Mouse (Mus musculus) hindbrain, postnatal 0 days (tissue): ENCODE results near the gene Trabd2b. TPM values are rescaled to one million over a fixed set of nuclear protein-coding genes. Genes with fewer than 3 reads are reported as not detected.

Source experiments
- ATAC-seq: fragments of 200-750 bp; cut with Nextera tagmentation; 2 replicates; pipeline ENCODE4 v1.8.0; 2017; ENCODE audit warnings: mild to moderate bottlenecking, moderate TSS enrichment, moderate library complexity
- DNase-seq: peaks from one replicate; pipeline ENCODE4 v3.0.0-alpha.2; 2015; ENCODE audit warnings: low spot score
- H3K27ac ChIP-seq: fragments of 300-500 bp; sonication (generic); 2 replicates; pipeline ENCODE4 v1.5.1; 2014; ENCODE audit warnings: mild to moderate bottlenecking
- H3K27me3 ChIP-seq: fragments of 300-500 bp; sonication (generic); 2 replicates; pipeline ENCODE4 v1.6.1; 2014; ENCODE audit warnings: low read length, mixed read lengths; ENCODE audit not compliant: insufficient read depth
- H3K36me3 ChIP-seq: fragments of 300-500 bp; sonication (generic); 2 replicates; pipeline ENCODE4 v1.6.1; 2014; ENCODE audit warnings: low read length, mixed read lengths; ENCODE audit not compliant: insufficient read depth
- H3K4me1 ChIP-seq: fragments of 300-500 bp; sonication (generic); 2 replicates; pipeline ENCODE4 v1.6.1; 2014; ENCODE audit warnings: antibody characterized with exemption, low read length, mixed read lengths; ENCODE audit not compliant: insufficient read depth
- H3K4me2 ChIP-seq: fragments of 300-500 bp; sonication (generic); 2 replicates; pipeline ENCODE4 v1.6.1; 2014; ENCODE audit warnings: low read depth, mild to moderate bottlenecking, low read length, moderate library complexity, mixed read lengths
- H3K4me3 ChIP-seq: fragments of 300-500 bp; sonication (generic); 2 replicates; pipeline ENCODE4 v1.5.1; 2014; ENCODE audit warnings: low read length
- H3K9ac ChIP-seq: fragments of 300-500 bp; sonication (generic); replicated peaks from 2 replicates; pipeline ENCODE4 v1.6.1; 2014; ENCODE audit warnings: mild to moderate bottlenecking, low read length, moderate library complexity, mixed read lengths
- H3K9me3 ChIP-seq: fragments of 300-500 bp; sonication (generic); 2 replicates; pipeline ENCODE4 v1.6.1; 2016; ENCODE audit warnings: low read length, mixed read lengths
- CTCF ChIP-seq: IDR thresholded peaks from 2 replicates; pipeline ENCODE4 v1.5.1; 2016; ENCODE audit warnings: antibody characterized with exemption, control low read depth, low read depth
- WGBS: fragments of 180-500 bp; shearing (Covaris S2); extraction: QIAGEN DNeasy Blood & Tissue Kit; methylation state at CpG from one replicate; pipeline ENCODE4 v1.1.7; 2014; 5-methylcytosine and 5-hydroxymethylcytosine counted together
- polyA plus RNA-seq: library from polyadenylated mRNA; unstranded; fragments of >200 nt; fragmentation: Nextera tagmentation; extraction: Ambion mirVana; gene quantifications from 2 replicates; pipeline ENCODE4 v1.2.1, GENCODE M21; 2015
- total RNA-seq: library from RNA; depleted of rRNA; stranded (reverse); fragments of >200 nt; gene quantifications from 2 replicates; pipeline ENCODE4 v1.2.3, GENCODE M21; 2014

The Trabd2b gene
- total and polyA plus RNA-seq, 2 experiments from 2014 or later, result 0.65 to 1.8 TPM

GRCm38 (mm10) chr4:114578153-114578950 lies 171.8 kb downstream of the Trabd2b start:
- TF ChIP-seq CTCF, result no peak
- Histone ChIP-seq H3K9ac (no peak overlapping the region), H3K4me3 (no peak overlapping the region), H3K4me2 (no peak overlapping the region), H3K27me3 (no peaks in the 10 kb centered on the region), H3K36me3 (no peaks in the 10 kb centered on the region), H3K9me3 (no peaks in the 10 kb centered on the region), H3K4me1 (no peaks in the 10 kb centered on the region), H3K27ac (no peak overlapping the region)
- 40% methylated on average over 12 of the region's 12 CpGs for WGBS
- DNase-seq (no peak), ATAC-seq (peak; percentile 73)

- Histone ChIP-seq H3K9ac (no peak overlapping the region), H3K4me3 (no peak overlapping the region), H3K27me3 (no peaks in the 10 kb centered on the region), H3K4me2 (no peak overlapping the region), H3K9me3 (no peaks in the 10 kb centered on the region), H3K4me1 (no peaks in the 10 kb centered on the region), H3K27ac (no peak overlapping the region), H3K36me3 (no peaks in the 10 kb centered on the region)
- DNase-seq (peak; percentile 28), ATAC-seq (peak; percentile 34; the same call in 1 of the 2 replicates)
- no peak for TF ChIP-seq CTCF
- 55% methylated on average over 2 of the region's 2 CpGs for WGBS
These were observed 177.1 kb downstream of the Trabd2b start for GRCm38 (mm10) chr4:114583546-114584144.

- TF ChIP-seq CTCF, result no peak
- H3K4me1 ChIP-seq, result no peaks in the 10 kb centered on the region
- H3K27me3 ChIP-seq, result no peaks in the 10 kb centered on the region
- no peak for ATAC-seq
- H3K27ac ChIP-seq, result no peak overlapping the region
- H3K9ac ChIP-seq, result no peak overlapping the region
- no peak for DNase-seq
- H3K9me3 ChIP-seq, result no peaks in the 10 kb centered on the region
- no peaks in the 10 kb centered on the region for H3K36me3 ChIP-seq
- WGBS, result 52% methylated on average over 1 of the region's 1 CpGs
- H3K4me2 ChIP-seq, result no peak overlapping the region
- H3K4me3 ChIP-seq, result no peak overlapping the region
These were observed 178.2 kb downstream of the Trabd2b start for GRCm38 (mm10) chr4:114584686-114585085.

GRCm38 (mm10) chr4:114593554-114594215 lies 187.2 kb downstream of the Trabd2b start:
- Histone ChIP-seq H3K4me3 (no peak overlapping the region), H3K4me1 (no peaks in the 10 kb centered on the region), H3K9me3 (no peaks in the 10 kb centered on the region), H3K36me3 (no peaks in the 10 kb centered on the region), H3K9ac (no peak overlapping the region), H3K27ac (no peak overlapping the region), H3K27me3 (no peaks in the 10 kb centered on the region), H3K4me2 (no peak overlapping the region)
- ATAC-seq (no peak), DNase-seq (no peak)
- no peak for TF ChIP-seq CTCF
- 65% methylated on average over 13 of the region's 13 CpGs for WGBS

GRCm38 (mm10) chr4:114595188-114595701 lies 188.7 kb downstream of the Trabd2b start:
- WGBS, result 16% methylated on average over 2 of the region's 2 CpGs
- Histone ChIP-seq H3K4me2 (no peak overlapping the region), H3K36me3 (no peaks in the 10 kb centered on the region), H3K4me1 (no peaks in the 10 kb centered on the region), H3K27ac (no peak overlapping the region), H3K4me3 (no peak overlapping the region), H3K27me3 (no peaks in the 10 kb centered on the region), H3K9ac (no peak overlapping the region), H3K9me3 (no peaks in the 10 kb centered on the region)
- no peak for TF ChIP-seq CTCF
- DNase-seq (peak; percentile 30), ATAC-seq (peak; percentile 39; the same call in 1 of the 2 replicates)

GRCm38 (mm10) chr4:114599121-114599520 lies 192.6 kb downstream of the Trabd2b start:
- no peak for DNase-seq
- H3K27me3 ChIP-seq, result no peaks in the 10 kb centered on the region
- TF ChIP-seq CTCF, result peak; percentile 57
- ATAC-seq, result no peak
- no peak overlapping the region for H3K27ac ChIP-seq
- 0 out of 2 replicates have a peak, but pooled peaks cover 3% of the 10 kb centered on the region for H3K4me1 ChIP-seq
- H3K9me3 ChIP-seq, result no peaks in the 10 kb centered on the region
- no peak overlapping the region for H3K4me3 ChIP-seq
- H3K4me2 ChIP-seq, result no peak overlapping the region
- no peaks in the 10 kb centered on the region for H3K36me3 ChIP-seq
- H3K9ac ChIP-seq, result no peak overlapping the region
